Mouse (Mus musculus): ENCODE measurements around the gene Commd1.
A peak's percentile ranks its signal among the peaks of the same experiment; 100 is the strongest.

Commd1 gene

DNA sequence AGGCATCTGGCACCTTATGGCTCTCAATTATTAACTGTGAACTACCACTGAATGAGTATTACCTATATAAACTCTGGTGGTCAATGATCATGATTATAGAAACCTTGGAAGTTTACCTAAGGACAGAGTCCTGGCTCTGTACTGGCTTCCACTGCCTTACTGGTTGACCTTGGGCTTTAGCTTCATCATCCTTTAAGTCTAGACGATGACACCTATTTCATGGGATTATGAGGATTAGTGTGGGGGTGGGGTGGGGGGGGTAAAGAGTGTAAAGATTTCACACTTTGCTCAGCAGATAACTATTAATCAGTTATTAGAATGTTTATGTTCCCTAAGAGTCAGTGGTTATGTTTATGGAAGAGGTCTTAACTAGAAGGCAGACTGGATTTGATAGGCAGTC lies 7.6 kb upstream of the Commd1 start:
- DNase-seq (ENCODE audit: low spot score): no peak

DNA sequence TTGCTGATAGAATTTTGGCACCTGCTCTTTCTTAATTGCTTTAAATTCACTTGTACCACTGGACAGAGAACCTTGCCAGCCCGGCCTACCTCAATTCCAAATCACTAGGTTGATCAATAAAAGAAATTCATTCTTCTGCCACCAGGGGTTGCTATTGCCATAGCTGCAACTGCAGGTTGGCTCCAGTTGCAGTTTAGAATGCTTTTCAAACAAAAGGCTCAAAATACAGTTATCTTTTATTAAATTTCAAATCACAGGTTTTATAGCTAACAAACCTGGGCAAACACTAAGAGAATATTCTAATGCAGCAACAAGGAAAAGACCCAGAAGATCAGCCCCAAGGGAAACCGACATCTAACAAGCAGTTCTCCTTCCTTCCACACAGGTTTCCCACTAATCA lies 5.2 kb upstream of the Commd1 start:
- DNase-seq (ENCODE audit: low spot score): peak; percentile 71

DNA sequence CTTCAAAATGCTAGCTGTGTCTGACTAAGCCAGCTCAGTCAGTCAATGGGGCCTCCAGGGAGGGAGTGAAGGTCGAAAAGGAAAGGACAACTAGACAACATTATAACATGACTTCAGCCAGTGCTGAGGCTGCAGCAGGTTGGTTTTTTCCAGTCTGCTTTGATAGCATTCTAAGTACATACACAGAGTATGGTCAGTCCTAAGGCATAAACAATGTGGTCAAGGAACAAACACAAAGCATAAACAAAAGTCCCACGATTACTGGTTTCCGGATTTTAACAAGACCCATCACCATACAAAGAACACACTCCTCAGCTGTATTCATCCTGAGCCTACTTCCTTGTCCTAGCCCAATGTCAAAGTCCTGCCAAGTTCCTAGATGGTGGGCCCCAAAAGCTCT lies 3.3 kb upstream of the Commd1 start:
- no peak for DNase-seq (ENCODE audit: low spot score)

DNA sequence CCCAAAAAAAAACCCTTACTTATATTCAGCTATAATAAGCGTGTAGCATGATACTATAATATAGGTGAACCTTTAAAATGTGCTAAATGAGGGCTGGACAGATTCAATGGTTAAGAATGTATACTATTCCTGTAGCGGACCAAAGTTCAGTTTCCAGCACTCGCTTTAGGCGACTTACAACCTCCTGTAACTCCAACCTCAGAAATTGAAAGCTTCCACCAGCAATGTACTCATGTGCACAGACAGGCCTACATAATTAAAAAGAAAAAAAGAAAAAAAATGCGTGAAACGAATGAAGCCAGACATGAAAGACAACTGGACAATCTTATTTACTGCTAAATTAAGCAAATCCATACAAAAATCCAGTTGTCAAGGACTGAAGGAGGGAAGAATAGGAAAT lies 664 bp upstream of the Commd1 start:
- DNase-seq (ENCODE audit: low spot score): no peak

DNA sequence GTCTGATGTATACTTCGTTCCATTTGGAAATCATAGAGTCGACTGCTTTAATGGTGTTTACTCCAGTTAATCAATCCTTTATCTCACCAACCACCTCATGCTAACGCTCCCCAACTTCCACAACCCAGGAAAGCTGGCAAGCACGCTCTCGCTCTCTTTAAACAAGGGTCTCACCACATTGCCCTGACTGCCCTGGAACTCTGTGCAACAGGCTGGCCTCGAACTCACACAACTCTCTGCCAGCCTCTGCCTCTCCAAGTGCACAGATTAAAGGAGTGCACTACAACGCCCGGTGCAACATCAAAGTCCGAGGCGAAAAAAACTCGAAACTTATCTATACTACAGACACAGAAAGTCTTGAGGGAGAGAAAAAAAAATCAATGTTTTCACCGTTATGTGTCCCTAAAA lies 635 bp downstream of the Commd1 start:
- DNase-seq (ENCODE audit: low spot score): no peak

DNA sequence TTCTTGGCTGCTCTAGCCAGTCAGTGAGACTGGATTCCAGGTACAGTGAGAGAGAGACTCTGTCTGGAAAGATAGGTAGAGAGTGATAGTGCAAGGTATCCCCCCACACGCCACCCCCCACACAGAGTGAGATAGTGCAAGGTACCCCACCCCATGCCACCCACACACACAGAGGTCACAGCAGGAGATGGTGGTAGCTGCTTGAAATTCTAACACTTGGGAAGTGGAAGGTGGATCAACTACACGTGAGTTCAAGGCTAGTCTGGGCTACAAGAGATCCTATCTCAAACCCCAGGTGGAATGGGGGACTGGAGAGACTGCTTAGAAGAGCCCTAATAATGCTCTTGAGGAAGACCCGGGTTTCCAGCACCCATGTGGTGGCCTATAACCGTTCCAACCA lies 1.1 kb downstream of the Commd1 start:
- DNase-seq (ENCODE audit: low spot score): no peak

DNA sequence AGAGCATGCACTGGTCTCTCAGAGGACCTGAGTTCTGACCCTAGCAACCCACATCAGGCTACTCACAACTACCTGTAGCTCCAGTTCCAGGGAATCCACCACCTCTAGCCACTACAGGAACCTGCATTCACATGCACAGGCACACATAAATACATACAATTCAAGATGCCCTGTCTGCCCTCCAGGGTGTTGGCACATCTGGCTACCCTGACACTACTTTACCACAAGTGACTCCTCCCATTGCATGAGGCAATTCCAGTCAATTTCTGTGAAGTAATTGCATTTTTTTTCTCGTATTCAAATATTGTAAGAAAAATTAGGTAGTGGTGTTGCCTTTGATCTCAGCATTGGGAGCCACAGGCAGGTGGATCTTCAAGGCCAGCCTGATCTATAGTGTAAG lies 3.0 kb downstream of the Commd1 start:
- no peak for DNase-seq (ENCODE audit: low spot score)

DNA sequence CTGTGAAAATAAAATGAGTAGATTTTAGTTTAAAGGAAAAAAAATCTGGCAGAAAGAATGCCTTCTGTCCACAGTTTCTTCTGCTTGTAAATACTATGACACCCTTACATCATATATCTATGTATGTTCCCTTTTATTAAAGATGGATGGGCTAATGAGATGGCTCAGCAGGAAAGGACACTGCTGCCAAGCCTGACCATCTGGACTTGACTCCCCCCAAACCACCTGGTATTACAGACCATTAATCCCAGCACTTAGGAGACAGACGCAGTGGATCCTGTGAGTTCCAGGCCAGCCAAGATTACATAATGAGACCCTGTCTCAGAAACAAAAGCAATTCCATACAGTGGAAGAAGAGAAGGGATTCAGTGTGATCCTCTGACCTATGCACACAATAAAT lies 3.5 kb downstream of the Commd1 start:
- no peak for DNase-seq (ENCODE audit: low spot score)

DNA sequence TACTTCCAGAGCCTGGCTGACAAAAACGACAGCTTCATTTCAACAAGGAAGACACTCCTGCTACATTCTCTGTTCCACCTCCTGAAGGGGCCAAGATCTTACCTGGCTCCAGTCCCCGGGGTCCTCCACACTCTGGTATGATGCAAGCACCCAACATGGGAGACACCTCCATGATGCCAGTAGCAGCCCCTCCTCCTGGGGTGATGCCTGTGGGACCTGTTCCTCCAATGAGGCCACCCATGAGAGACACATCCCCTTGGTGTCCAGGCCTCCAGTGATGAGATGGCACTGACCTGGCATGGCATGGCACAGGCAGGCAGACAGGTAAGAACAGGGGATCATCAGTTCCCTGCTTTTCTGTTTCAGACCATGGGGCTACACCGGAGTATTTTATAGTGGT lies 4.0 kb downstream of the Commd1 start:
- DNase-seq (ENCODE audit: low spot score): no peak

DNA sequence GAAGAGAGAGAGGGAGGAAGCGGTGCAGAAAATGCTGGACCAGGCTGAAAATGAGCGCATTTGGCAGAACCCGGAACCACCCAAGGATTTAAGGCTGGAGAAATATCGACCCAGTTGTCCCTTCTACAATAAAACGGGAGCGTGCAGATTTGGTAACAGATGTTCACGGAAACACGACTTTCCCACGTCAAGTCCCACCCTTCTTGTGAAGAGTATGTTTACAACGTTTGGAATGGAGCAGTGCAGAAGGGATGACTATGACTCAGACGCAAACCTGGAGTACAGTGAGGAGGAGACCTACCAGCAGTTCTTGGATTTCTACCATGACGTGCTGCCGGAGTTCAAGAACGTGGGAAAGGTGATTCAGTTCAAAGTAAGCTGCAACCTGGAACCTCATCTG lies 8.6 kb downstream of the Commd1 start:
- no peak for DNase-seq (ENCODE audit: low spot score)

DNA sequence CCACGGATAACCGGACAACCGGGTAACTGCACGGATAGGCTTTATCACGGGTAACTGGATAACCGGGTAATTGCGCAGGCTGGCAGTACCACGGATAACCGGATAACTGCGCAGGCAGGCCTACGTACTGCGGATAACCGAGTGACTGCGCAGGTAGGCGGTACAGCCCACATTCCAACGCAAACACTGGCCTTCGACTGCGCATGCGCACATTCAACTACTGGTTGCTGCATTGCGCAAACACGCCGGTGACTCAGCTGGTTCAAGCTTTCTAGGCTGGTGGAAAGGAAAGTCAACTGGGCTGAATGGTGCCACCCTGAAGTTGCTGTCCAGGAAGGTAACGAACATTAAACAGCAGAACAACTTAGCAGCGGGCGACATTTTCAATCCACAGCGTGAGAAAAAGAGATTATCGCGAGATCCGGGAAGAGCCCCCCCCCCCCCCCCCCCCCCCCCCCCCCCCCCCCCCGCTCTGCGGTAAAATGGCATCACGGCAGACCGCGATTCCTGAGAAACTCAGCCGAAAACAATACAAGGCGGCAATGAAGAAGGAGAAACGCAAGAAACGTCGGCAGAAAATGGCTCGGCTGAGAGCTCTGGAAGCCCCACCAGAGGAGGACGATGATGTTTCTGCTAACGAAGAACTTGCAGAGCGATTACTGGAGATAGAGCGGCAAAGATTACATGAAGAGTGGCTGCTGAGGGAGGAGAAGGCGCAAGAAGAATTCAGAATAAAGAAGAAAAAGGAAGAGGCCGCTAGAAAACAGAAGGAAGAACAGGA lies 9.2 kb downstream of the Commd1 start:
- DNase-seq (ENCODE audit: low spot score): peak; percentile 77

DNA sequence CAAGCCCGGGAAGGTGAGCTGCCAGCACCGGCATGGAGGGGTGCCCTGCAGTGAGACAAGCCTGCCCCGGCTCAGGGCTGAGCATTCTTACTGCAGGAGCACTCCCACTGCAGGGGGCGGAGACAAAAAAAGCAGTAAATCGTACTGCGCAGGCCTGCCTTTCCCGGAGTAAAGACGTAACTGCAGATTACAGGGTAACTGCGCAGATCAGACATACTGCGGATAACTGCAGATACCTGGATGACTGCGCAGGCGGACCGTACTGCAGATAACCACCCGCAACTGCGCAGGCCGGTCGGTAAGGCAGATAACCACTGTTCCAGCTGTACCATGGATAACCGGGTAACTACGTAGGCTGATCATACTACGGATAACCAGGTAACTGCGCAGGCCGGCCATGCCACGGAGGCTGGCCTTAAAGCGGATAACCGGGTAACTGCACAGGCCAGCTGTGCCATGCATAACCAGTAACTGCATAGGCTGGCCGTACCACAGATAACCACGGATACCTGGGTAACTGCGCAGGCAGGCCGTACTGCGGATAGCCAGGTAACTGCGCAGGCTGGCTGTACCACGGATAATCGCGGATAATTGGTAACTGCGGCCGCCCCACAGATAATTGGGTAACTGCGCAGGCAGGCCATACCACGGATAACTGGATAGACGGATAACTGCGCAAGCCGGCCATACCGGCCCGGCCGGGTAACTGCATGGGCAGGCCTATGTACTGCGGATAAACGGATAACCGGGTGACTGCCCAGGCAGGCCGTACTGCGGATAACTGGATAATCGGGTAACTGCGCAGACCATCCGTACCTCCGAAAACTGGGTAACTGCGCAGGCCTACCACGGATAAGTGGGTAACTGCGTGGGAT lies 10.1 kb downstream of the Commd1 start, which contains the start of gene Zrsr1:
Gene Zrsr1, plus strand, starts transcription at position 171 of the 875 bp plus-strand sequence.
- no peak for DNase-seq (ENCODE audit: low spot score)

DNA sequence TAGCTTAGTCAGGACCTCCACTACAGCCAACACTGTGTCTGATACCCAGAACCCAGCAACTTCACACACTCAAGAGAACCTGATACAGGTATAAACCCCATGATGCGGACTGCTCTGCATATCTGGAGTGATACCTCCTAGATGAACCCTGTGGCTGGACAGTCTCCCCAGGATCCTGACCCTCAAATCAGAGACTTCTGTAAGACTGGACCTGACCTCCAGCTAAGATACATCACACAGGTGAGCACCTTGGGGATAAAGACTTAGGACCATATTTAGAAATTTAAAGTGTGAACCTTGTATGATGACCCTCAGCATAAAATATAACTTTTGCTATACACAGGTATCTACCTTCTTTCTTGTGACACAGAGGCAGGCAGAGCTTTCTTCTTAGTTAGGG lies 11.6 kb downstream of the Commd1 start:
- DNase-seq (ENCODE audit: low spot score): no peak

DNA sequence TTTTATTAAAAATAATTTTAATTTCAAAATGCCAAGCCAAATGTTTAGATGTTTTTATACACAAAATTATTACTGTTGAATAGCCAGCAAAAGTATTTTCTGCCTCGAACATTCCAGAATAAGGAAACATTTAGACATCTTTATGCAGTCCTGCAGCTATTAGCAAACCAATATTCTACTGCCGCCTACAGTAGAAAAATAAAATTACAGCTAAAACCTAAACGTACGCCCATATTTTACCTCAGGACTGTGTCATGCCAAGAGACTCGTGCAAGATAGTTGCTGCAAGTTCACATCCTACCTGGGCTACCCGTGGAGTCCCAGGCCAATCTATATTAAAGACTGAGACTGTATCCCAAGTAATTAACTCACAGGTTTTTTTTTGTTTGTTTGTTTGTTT lies 12.7 kb downstream of the Commd1 start:
- DNase-seq (ENCODE audit: low spot score): peak; percentile 50

DNA sequence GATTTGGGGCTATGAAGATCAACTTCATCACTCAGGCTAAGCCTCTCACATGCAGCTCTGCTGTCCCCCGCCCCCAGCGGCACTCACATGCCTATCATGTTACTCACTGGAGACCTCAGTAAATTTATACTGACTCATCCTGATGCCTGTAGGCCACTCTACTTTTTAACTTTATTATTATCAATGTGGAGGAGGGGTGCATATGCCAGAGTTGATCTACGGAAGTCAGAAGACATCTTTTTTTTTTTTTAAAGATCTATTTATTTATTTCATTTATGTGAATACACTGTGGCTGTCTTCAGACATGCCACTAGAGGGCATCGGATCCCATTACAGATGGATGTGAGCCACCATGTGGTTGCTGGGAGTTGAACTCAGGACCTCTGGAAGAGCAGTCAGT lies 16.7 kb downstream of the Commd1 start:
- DNase-seq (ENCODE audit: low spot score): no peak

DNA sequence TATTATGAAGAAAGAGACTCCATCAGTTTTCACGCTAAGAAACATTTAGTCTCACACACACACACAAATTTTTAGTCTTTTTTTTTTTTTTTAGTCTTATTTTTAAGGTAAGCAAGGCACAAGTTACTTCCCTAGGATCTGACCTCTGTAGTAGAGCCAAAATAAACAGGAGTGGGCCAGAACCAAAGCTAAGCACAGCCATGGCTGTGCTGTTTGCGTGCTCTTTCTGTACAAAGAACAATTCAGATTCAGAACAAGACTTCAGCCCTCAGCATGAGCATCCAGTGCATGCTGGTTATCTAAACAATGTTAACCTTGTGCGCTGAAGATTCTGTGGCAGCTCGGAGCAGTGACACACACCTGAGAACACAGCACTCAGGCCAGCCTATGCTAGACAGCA lies 17.8 kb downstream of the Commd1 start:
- no peak for DNase-seq (ENCODE audit: low spot score)

DNA sequence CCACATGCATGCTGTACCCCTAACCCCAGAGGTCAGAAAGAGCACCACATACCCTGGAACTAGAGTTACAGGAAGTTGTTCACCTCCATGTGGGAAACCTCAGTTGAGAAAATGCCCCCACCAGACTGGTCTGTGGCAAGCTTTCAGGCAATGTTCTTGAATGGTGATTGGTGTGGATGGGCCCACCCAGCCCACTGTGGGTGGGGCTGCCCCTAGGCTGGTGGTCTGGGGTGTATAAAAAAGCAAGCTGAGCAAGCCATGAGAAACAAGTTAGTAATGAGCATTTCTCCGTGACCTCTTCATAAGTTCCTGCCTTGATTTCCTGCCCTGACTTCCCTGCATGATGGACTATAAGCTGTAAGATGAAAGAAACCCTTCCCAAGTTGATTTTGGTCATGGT lies 20.1 kb downstream of the Commd1 start:
- no peak for DNase-seq (ENCODE audit: low spot score)

DNA sequence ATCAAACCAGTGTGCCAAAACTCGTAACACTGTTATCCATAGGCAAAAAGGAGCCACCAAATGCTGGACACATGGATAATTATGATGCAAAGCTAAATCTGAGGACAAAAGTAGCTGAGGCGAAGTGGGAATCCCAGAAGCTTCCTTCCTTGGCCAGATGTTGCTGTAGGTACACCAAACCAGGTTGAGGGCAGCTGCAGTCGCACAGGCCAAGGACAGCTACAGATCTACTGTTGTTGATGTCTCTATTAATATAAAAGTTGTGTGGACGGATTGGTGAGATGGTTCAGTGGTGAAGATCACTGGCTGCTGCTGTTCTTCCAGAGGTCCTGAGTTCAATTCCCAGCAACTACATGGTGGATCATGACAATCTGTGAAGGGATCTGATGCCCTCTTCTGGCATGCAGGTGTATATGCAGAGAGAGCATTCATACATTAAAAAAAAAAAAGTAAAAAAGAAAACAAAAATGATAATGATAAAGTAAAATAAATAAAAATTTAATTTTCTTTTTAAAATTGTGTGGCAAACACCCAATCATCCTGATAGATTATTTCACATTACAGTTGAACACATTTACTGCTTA lies 24.3 kb downstream of the Commd1 start:
- no peak for DNase-seq (ENCODE audit: low spot score)

DNA sequence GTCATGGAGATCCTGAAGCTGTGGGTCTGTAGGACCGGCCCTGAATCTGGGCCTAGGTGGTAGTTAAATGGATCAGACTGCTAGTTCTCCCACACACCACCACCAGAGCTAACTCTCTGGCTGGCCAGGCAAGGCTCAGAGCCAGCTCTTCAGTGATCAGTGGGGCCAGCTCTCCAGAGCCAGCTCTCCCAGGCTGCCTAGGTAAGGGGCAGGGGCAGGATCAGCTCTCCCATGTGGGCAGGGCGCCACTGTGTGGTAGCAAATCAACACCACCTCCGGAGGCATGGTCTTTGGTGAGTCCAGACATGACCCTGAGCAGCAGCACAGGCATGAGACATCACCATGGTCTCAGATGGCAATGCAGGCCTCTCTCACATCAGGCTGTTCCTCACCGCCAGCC lies 25.4 kb downstream of the Commd1 start:
- no peak for DNase-seq (ENCODE audit: low spot score)

DNA sequence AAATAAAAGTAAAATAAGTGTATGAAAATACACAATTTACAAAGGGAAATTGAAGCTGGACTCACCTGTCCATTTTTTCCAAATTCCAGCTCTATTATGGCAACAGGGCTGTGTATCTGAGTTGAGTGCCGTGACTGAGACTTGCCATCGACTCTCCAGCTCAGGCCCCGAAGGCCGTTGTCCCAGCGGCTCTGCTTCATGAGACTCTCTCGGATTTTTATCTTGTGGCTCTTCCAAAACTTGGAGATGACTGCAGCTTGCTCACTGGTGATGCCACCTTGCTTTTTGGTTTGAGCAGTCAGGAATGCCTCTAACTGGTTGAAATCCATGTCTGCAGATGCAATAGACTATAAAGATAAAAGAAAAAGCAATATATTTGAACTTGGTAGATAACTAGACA lies 25.8 kb downstream of the Commd1 start:
- no peak for DNase-seq (ENCODE audit: low spot score)

DNA sequence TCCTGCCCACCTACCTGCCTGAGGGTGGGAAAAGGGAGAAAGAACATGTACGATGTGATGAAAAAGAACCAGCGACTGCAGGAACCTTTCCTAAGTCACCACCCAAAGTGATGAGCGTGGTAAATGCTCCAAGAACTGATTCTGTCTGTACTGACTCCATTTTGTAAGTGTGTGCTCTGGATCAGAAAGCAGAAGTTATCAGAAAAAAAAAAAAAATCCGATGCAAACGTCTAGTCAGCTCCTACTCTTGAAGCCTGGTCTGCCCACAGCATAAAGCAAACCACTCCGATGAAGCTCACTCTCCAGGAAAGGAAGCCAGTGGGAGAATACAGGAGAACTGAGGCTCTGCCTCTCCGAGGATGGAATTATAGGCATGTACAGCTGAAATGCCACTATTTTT lies 29.5 kb downstream of the Commd1 start:
- DNase-seq (ENCODE audit: low spot score): no peak

DNA sequence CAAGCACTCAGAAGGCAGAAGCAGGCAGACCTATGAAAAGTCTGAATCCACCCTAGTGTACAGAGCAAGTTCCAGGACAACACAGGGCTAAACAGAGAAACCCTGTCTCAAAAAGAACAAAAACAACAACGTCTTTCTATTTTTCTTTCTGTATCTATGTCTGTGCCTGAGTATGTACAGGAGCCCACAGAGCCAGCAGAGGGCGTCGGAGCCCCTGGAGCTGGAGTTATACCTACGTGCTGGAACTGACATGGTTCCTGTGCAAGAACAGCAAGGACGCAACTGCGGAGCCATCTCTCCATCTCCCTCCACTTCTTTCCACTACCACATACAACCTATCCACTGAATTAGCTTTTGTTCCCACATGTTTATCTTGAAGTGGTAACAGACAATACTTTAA lies 32.1 kb downstream of the Commd1 start:
- no peak for DNase-seq (ENCODE audit: low spot score)

DNA sequence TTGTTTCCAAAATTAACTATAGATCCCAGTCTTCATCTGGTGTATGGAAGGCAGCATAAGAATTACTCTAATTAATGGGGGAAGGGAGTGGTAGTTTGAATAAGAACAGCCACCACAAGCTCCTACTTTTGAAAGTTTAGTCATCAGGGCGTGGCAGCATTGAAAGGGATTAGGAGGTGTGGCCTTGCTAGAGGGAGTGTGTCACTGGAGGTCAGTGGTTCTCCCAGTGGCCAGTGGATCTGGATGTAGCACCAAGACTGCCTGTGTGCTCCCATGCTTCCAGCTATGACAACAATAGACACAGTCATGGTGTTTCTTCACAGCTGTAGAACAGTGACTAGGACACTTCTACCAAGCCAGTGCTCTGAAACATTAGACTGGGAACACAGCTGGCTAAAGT lies 33.1 kb downstream of the Commd1 start:
- no peak for DNase-seq (ENCODE audit: low spot score)
